Mouse (Mus musculus) MEL (cell line): ENCODE measurements at regions not wholly inside any gene's neighbourhood (a gene's known extent, or its start where the extent isn't known, plus 50 kb on each side); places are given as distances from the start of the nearest gene placed in this dataset.
A peak's percentile ranks its signal among the peaks of the same experiment; 100 is the strongest.

Experiments
- DNase-seq: peaks from one replicate; pipeline ENCODE4 v3.0.0; 2011; ENCODE audit warnings: low read depth, low spot score
- H3K27ac ChIP-seq: 2 replicates; pipeline ENCODE4 v1.5.1; 2012; ENCODE audit warnings: low read depth, mild to moderate bottlenecking, control low read depth, low read length, moderate library complexity; ENCODE audit not compliant: control insufficient read depth
- H3K27me3 ChIP-seq, 2 experiments: fragments of 150-350 bp in 1 of 2; sonication (generic) in 1 of 2; 2 replicates each; pipeline ENCODE4 v1.6.1; 2012; ENCODE audit warnings: low read length in 2 of 2, mild to moderate bottlenecking in 2 of 2, improper control_type of control experiment in 1 of 2, moderate library complexity in 1 of 2; ENCODE audit not compliant: insufficient read depth in 2 of 2, control insufficient read depth in 1 of 2
- H3K36me3 ChIP-seq, 2 experiments: 2 replicates each; pipeline ENCODE4 v1.6.1; 2012 to 2014; ENCODE audit warnings: low read length in 2 of 2, improper control_type of control experiment in 1 of 2, inconsistent platforms in 1 of 2, mild to moderate bottlenecking in 1 of 2; ENCODE audit not compliant: insufficient read depth in 2 of 2, control insufficient read depth in 1 of 2
- H3K4me1 ChIP-seq, 2 experiments: fragments of 150-350 bp in 1 of 2; sonication (generic) in 1 of 2; 2 replicates each; pipeline ENCODE4 v1.6.1; 2012; ENCODE audit warnings: low read length in 2 of 2, improper control_type of control experiment in 1 of 2, mild to moderate bottlenecking in 1 of 2; ENCODE audit not compliant: insufficient read depth in 2 of 2, control insufficient read depth in 1 of 2
- H3K4me3 ChIP-seq, 2 experiments: fragments of 150-350 bp in 1 of 2; sonication (generic) in 1 of 2; 2 replicates each; pipeline ENCODE4 v1.5.1; 2012; ENCODE audit warnings: low read depth in 2 of 2, low read length in 2 of 2, mild to moderate bottlenecking in 2 of 2, moderate library complexity in 2 of 2, control low read depth in 1 of 2, improper control_type of control experiment in 1 of 2; ENCODE audit not compliant: control insufficient read depth in 1 of 2, insufficient read depth in 1 of 2
- H3K79me2 ChIP-seq: 2 replicates; pipeline ENCODE4 v1.6.1; 2012; ENCODE audit warnings: mild to moderate bottlenecking, low read length, moderate library complexity; ENCODE audit not compliant: control insufficient read depth, poor library complexity, insufficient read depth
- H3K9ac ChIP-seq: 2 replicates; pipeline ENCODE4 v1.6.1; 2012; ENCODE audit warnings: low read depth, mild to moderate bottlenecking, control low read depth, low read length, moderate library complexity; ENCODE audit not compliant: control insufficient read depth, poor library complexity, severe bottlenecking
- H3K9me3 ChIP-seq: fragments of 150-350 bp; sonication (generic); replicated peaks from 2 replicates; pipeline ENCODE4 v1.6.1; 2012; ENCODE audit warnings: mild to moderate bottlenecking, low read length, improper control_type of control experiment, moderate library complexity; ENCODE audit not compliant: insufficient read depth
- CHD1 ChIP-seq: IDR thresholded peaks from 2 replicates; pipeline ENCODE4 v1.6.1; 2012; ENCODE audit warnings: low read depth, mild to moderate bottlenecking, inconsistent platforms, low read length, improper control_type of control experiment
- CHD2 ChIP-seq: IDR thresholded peaks from 2 replicates; pipeline ENCODE4 v1.6.1; 2011; ENCODE audit warnings: low read length, improper control_type of control experiment
- E2F4 ChIP-seq: IDR thresholded peaks from 2 replicates; pipeline ENCODE4 v1.6.1; 2011; ENCODE audit warnings: low read depth, low read length, improper control_type of control experiment, borderline replicate concordance
- ELF1 ChIP-seq: IDR thresholded peaks from 2 replicates; pipeline ENCODE4 v1.6.1; 2014; ENCODE audit warnings: low read depth, mild to moderate bottlenecking, inconsistent platforms, low read length, improper control_type of control experiment, moderate library complexity
- EP300 ChIP-seq, 2 experiments: IDR thresholded peaks; 2 replicates each; pipeline ENCODE4 v1.6.1; 2011; ENCODE audit warnings: improper control_type of control experiment in 2 of 2, low read length in 2 of 2, low read depth in 1 of 2, mild to moderate bottlenecking in 1 of 2
- GABPA ChIP-seq: IDR thresholded peaks from 2 replicates; pipeline ENCODE4 v1.6.1; 2012; ENCODE audit warnings: low read depth, mild to moderate bottlenecking, inconsistent platforms, low read length, improper control_type of control experiment, moderate library complexity
- JUND ChIP-seq: IDR thresholded peaks from 2 replicates; pipeline ENCODE4 v1.6.1; 2011; ENCODE audit warnings: low read depth, mild to moderate bottlenecking, improper control_type of control experiment, low read length
- MAFK ChIP-seq: IDR thresholded peaks from 2 replicates; pipeline ENCODE4 v1.6.1; 2011; ENCODE audit warnings: low read depth, mild to moderate bottlenecking, low read length, improper control_type of control experiment, borderline replicate concordance
- MEF2A ChIP-seq: IDR thresholded peaks from 2 replicates; pipeline ENCODE4 v1.6.1; 2014; ENCODE audit warnings: low read depth, mild to moderate bottlenecking, inconsistent platforms, low read length, improper control_type of control experiment; ENCODE audit not compliant: poor library complexity, insufficient replicate concordance, severe bottlenecking; ENCODE audit errors: extremely low read depth
- MYC ChIP-seq: IDR thresholded peaks from 2 replicates; pipeline ENCODE4 v1.6.1; 2011; ENCODE audit warnings: low read depth, mild to moderate bottlenecking, low read length, improper control_type of control experiment, moderate library complexity
- NELFE ChIP-seq: IDR thresholded peaks from 2 replicates; pipeline ENCODE4 v1.6.1; 2011; ENCODE audit warnings: low read depth, low read length, improper control_type of control experiment
- POLR2AphosphoS2 ChIP-seq: IDR thresholded peaks from 2 replicates; pipeline ENCODE4 v1.6.1; 2011; ENCODE audit warnings: low read length, improper control_type of control experiment
- POLR2AphosphoS5 ChIP-seq: IDR thresholded peaks from 2 replicates; pipeline ENCODE4 v1.6.1; 2012; ENCODE audit warnings: low read depth, borderline replicate concordance, mild to moderate bottlenecking, inconsistent platforms, low read length, moderate library complexity, mixed read lengths
- RAD21 ChIP-seq: IDR thresholded peaks from 2 replicates; pipeline ENCODE4 v1.6.1; 2011; ENCODE audit warnings: mild to moderate bottlenecking, low read depth, low read length, improper control_type of control experiment
- RCOR1 ChIP-seq: IDR thresholded peaks from 2 replicates; pipeline ENCODE4 v1.6.1; 2012; ENCODE audit warnings: low read depth, mild to moderate bottlenecking, inconsistent platforms, low read length, improper control_type of control experiment
- SIN3A ChIP-seq: IDR thresholded peaks from 2 replicates; pipeline ENCODE4 v1.6.1; 2012; ENCODE audit warnings: low read length, improper control_type of control experiment, inconsistent platforms
- SMC3 ChIP-seq: IDR thresholded peaks from 2 replicates; pipeline ENCODE4 v1.6.1; 2011; ENCODE audit warnings: low read depth, low read length, improper control_type of control experiment
- TCF12 ChIP-seq: IDR thresholded peaks from 2 replicates; pipeline ENCODE4 v1.6.1; 2014; ENCODE audit warnings: low read depth, mild to moderate bottlenecking, inconsistent platforms, low read length, improper control_type of control experiment, moderate library complexity
- USF1 ChIP-seq: IDR thresholded peaks from 2 replicates; pipeline ENCODE4 v1.6.1; 2014; ENCODE audit warnings: low read depth, mild to moderate bottlenecking, inconsistent platforms, low read length, improper control_type of control experiment, moderate library complexity
- ZC3H11A ChIP-seq: IDR thresholded peaks from 2 replicates; pipeline ENCODE4 v1.6.1; 2012; ENCODE audit warnings: low read depth, mild to moderate bottlenecking, inconsistent platforms, low read length, improper control_type of control experiment
- ZKSCAN1 ChIP-seq: IDR thresholded peaks from 2 replicates; pipeline ENCODE4 v1.6.1; 2012; ENCODE audit warnings: low read depth, mild to moderate bottlenecking, inconsistent platforms, low read length, improper control_type of control experiment, moderate library complexity
- ZMIZ1 ChIP-seq: IDR thresholded peaks from 2 replicates; pipeline ENCODE4 v1.6.1; 2012; ENCODE audit warnings: low read depth, mild to moderate bottlenecking, inconsistent platforms, low read length, improper control_type of control experiment, moderate library complexity
- ZNF384 ChIP-seq: IDR thresholded peaks from 2 replicates; pipeline ENCODE4 v1.6.1; 2012; ENCODE audit warnings: low read depth, mild to moderate bottlenecking, inconsistent platforms, low read length, improper control_type of control experiment

DNA sequence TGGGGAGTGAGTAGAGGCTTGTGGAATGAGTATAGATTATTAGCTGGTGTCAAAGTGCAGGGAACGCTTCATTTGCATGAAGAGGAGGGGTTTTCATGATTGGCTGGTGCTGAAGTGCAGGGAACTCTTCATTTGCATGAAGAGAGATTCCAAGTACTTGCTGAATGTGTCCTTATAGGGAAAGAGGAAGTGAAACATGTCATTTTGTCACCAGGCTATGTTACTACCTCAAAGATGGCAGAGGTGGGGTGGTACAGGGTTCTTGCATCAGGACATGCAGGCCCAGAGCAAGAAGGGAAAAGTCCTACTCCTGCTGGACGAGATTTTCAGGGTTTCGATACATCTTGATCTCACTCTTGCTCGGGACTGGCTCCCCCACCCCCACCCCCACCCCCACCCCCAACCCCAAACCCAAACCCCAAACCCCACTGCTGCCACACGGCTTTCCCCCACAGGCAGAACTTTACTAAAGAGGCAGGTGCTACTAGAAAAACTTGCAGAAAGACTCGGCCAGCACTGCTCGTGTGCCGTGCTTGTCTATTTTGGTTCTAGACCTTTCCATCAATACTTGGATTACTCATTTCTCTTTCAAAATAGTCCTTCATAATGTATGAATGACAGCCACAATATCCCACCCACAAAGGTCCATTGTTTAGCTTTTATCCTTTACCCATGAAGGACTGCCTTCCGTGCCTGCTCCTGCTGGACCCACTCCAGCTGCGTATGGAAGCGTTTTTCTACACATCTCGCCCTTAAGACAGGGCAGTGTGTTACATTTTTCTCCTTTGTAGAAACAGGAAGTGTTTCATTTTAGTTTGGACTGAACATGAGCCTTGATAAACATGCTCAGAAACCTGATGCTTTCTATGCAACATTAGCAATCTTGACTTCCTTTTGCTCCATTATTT is 223.0 kb upstream of the N6amt1 start:
- Histone ChIP-seq H3K27me3 (no peaks in the 10 kb centered on the region), H3K9ac (no peak overlapping the region), H3K4me1 (no peaks in the 10 kb centered on the region), H3K4me3 (no peak overlapping the region), H3K36me3 (no peaks in the 10 kb centered on the region), H3K79me2 (no peaks in the 10 kb centered on the region), H3K27ac (no peak overlapping the region), H3K9me3 (no peaks in the 10 kb centered on the region)
- DNase-seq, result peak; percentile 1
- no peak for TF ChIP-seq POLR2AphosphoS5

DNA sequence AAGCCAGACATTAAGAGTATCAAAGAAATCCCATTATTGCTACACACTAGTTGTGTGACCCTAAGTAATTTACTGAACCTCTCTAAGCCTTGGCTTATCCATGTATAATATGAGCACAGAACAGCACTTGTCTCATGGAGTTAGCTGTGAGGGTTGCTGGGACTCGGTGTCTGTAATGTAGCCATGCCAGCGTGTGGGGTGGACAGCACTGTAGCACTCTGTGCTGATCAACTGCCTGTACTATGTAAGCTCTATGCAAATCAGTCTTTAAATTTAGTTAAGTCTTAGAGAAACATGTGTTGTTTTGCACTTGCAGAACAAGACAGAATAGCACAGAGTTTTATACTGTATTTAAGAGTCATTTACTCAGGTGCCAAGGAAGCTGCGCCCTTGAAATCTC is 225.0 kb upstream of the N6amt1 start:
- DNase-seq, result no peak
- H3K36me3 ChIP-seq, result no peaks in the 10 kb centered on the region
- no peaks in the 10 kb centered on the region for H3K4me1 ChIP-seq
- H3K4me3 ChIP-seq, result no peak overlapping the region
- no peaks in the 10 kb centered on the region for H3K79me2 ChIP-seq
- no peaks in the 10 kb centered on the region for H3K27me3 ChIP-seq
- no peaks in the 10 kb centered on the region for H3K9me3 ChIP-seq
- TF ChIP-seq SMC3, result no peak
- TF ChIP-seq ZMIZ1, result no peak
- no peak for TF ChIP-seq ZNF384
- no peak for TF ChIP-seq SIN3A
- no peak for TF ChIP-seq MYC
- no peak overlapping the region for H3K9ac ChIP-seq
- no peak overlapping the region for H3K27ac ChIP-seq

DNA sequence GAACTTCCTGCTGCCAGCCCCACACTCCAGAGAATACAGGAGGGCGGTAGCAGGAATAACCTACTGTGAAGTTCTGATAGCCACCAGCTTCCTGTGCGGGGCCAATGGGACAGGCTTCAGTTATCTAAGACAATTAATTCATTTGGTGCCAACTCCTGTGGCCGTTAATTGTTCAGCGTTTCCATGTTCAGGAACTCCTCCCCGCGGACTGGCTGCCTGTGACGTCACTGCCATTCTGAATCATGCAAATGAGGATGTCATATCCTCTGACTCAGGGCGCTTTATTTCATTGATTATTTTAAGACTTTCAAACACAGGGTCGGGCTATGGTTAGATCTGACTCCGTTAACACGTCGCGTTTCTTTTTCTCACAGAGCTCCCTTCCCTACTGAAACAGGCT is 225.8 kb upstream of the N6amt1 start:
- Histone ChIP-seq H3K27ac (no peak overlapping the region), H3K79me2 (no peaks in the 10 kb centered on the region), H3K4me3 (no peak overlapping the region)
- TF ChIP-seq MEF2A (no peak), ZC3H11A (no peak), RCOR1 (no peak), ELF1 (no peak), JUND (no peak), USF1 (no peak), CHD2 (no peak), EP300 (IDR thresholded peaks at IDR 0.05; ENCODE audit: low read depth in 1 of 2, low read length in 2 of 2) (no peak), ZNF384 (no peak), TCF12 (no peak), RAD21 (no peak), MAFK (no peak), SIN3A (no peak), POLR2AphosphoS5 (no peak), NELFE (no peak), POLR2AphosphoS2 (no peak), ZKSCAN1 (no peak), GABPA (no peak), E2F4 (no peak), CHD1 (no peak)
- TF ChIP-seq, all 39 proteins: peak for 0
- Histone ChIP-seq H3K4me1 (no peaks in the 10 kb centered on the region), H3K27me3 (no peaks in the 10 kb centered on the region), H3K9me3 (no peaks in the 10 kb centered on the region), H3K9ac (no peak overlapping the region), H3K36me3 (no peaks in the 10 kb centered on the region)
- DNase-seq, result no peak
